Mouse (Mus musculus) stomach, embryonic 14.5 days (tissue): Measurements from ENCODE around the gene Ang5. TPM values are rescaled to one million over a fixed set of nuclear protein-coding genes. Genes with fewer than 3 reads are reported as not detected.
A peak's percentile ranks its signal among the peaks of the same experiment; 100 is the strongest.
"Not testable (repeated sequence)": the region's sequence is repeated elsewhere in the genome, so short reads cannot be mapped to it uniquely, and the experiment has no call there.

ENCODE experiments used
- ATAC-seq: fragments of 200-750 bp; cut with Nextera tagmentation; 2 replicates; pipeline ENCODE4 v1.8.0; 2017; ENCODE audit warnings: low read depth, moderate TSS enrichment; ENCODE audit not compliant: insufficient number of reproducible peaks, insufficient read depth, low FRiP score
- H3K27ac ChIP-seq: fragments of 300-500 bp; sonication (generic); 2 replicates; pipeline ENCODE4 v1.5.1; 2014; ENCODE audit warnings: mild to moderate bottlenecking, low read length, moderate library complexity, mixed read lengths
- H3K27me3 ChIP-seq: fragments of 300-500 bp; sonication (generic); 2 replicates; pipeline ENCODE4 v1.6.1; 2014; ENCODE audit warnings: low read length, control low read depth, mixed read lengths; ENCODE audit not compliant: control insufficient read depth, insufficient read depth
- H3K36me3 ChIP-seq: fragments of 300-500 bp; sonication (generic); 2 replicates; pipeline ENCODE4 v1.6.1; 2014; ENCODE audit warnings: mild to moderate bottlenecking, control low read depth, low read length, moderate library complexity, mixed read lengths; ENCODE audit not compliant: control insufficient read depth, insufficient read depth
- H3K4me1 ChIP-seq: fragments of 300-500 bp; sonication (generic); 2 replicates; pipeline ENCODE4 v1.6.1; 2014; ENCODE audit warnings: low read length, control low read depth, mixed read lengths; ENCODE audit not compliant: control insufficient read depth, insufficient read depth
- H3K4me2 ChIP-seq: fragments of 300-500 bp; sonication (generic); replicated peaks from 2 replicates; pipeline ENCODE4 v1.6.1; 2014; ENCODE audit warnings: low read depth, low read length, control low read depth
- H3K4me3 ChIP-seq: fragments of 300-500 bp; sonication (generic); 2 replicates; pipeline ENCODE4 v1.5.1; 2014; ENCODE audit warnings: low read depth, low read length, control low read depth
- H3K9ac ChIP-seq: fragments of 300-500 bp; sonication (generic); replicated peaks from 2 replicates; pipeline ENCODE4 v1.6.1; 2014; ENCODE audit warnings: low read depth, mild to moderate bottlenecking, control low read depth, low read length, moderate library complexity, mixed read lengths
- H3K9me3 ChIP-seq: fragments of 300-500 bp; sonication (generic); 2 replicates; pipeline ENCODE4 v1.6.1; 2016; ENCODE audit warnings: low read depth, low read length, control low read depth; ENCODE audit not compliant: control insufficient read depth
- WGBS: fragments of 180-500 bp; shearing (Covaris S2); extraction: QIAGEN DNeasy Blood & Tissue Kit; methylation state at CpG from one replicate; pipeline ENCODE4 v1.1.7; 2014; 5-methylcytosine and 5-hydroxymethylcytosine counted together
- polyA plus RNA-seq: library from polyadenylated mRNA; unstranded; fragments of >200 nt; fragmentation: Nextera tagmentation; extraction: Ambion mirVana; gene quantifications from 2 replicates; pipeline ENCODE4 v1.2.1, GENCODE M21; 2014

Ang5 gene
- polyA plus RNA-seq = not detected in 2 replicates

- ATAC-seq = not testable (repeated sequence)
Observed at GRCm38 (mm10) chr14:43956769-43957168, at the start of gene Ang5. Ang5 (plus strand) TSS chr14:43957069.

GRCm38 (mm10) chr14:43918214-43918613 is 38.7 kb upstream of the Ang5 start:
- H3K27ac ChIP-seq, H3K4me3 ChIP-seq, H3K9me3 ChIP-seq, H3K27me3 ChIP-seq, H3K36me3 ChIP-seq, H3K4me2 ChIP-seq, ATAC-seq, H3K4me1 ChIP-seq, H3K9ac ChIP-seq: not testable (repeated sequence)

More at GRCm38 (mm10) chr14:43956769-43957168, at the start of gene Ang5:
- H3K4me2 ChIP-seq, H3K36me3 ChIP-seq, H3K9me3 ChIP-seq, H3K4me1 ChIP-seq, H3K4me3 ChIP-seq, H3K27ac ChIP-seq, H3K9ac ChIP-seq, H3K27me3 ChIP-seq: not testable (repeated sequence)
- no CpG with 5 or more reads among the region's 2 CpGs for WGBS

GRCm38 (mm10) chr14:43923459-43923858 is 33.4 kb upstream of the Ang5 start, which contains the start of gene Ear10:
Ear10 (minus strand) TSS chr14:43923559.
- H3K4me1 ChIP-seq, H3K27ac ChIP-seq, H3K9me3 ChIP-seq, H3K36me3 ChIP-seq, H3K4me3 ChIP-seq, H3K27me3 ChIP-seq, ATAC-seq, H3K4me2 ChIP-seq, H3K9ac ChIP-seq: not testable (repeated sequence)
- WGBS = 89% methylated on average over 3 of the region's 3 CpGs

- WGBS = 9% methylated on average over 10 of the region's 10 CpGs
- ATAC-seq = peak; percentile 97
Observed at GRCm38 (mm10) chr14:43924688-43925403, 32.0 kb upstream of the Ang5 start, which contains the start of gene Gm8113. Gm8113 (plus strand) TSS chr14:43925390.

GRCm38 (mm10) chr14:43925404-43925950 is 31.4 kb upstream of the Ang5 start:
- not testable (repeated sequence) for H3K4me1 ChIP-seq, H3K27me3 ChIP-seq, H3K36me3 ChIP-seq, H3K9me3 ChIP-seq
- Histone ChIP-seq H3K27ac (peak overlapping the region; percentile 90), H3K4me3 (peak overlapping the region; percentile 37), H3K9ac (peak overlapping the region; percentile 28; the same call in 1 of the 2 replicates), H3K4me2 (peak overlapping the region; percentile 41)
- 6% methylated on average over 21 of the region's 21 CpGs for WGBS
- peak; percentile 76; the same call in 1 of the 2 replicates for ATAC-seq

More at GRCm38 (mm10) chr14:43924688-43925403, 32.0 kb upstream of the Ang5 start, which contains the start of gene Gm8113:
- Histone ChIP-seq H3K9ac (peak within 1 kb of the TSS; percentile 28; the same call in 1 of the 2 replicates), H3K4me2 (peak within 1 kb of the TSS; percentile 41), H3K27ac (peak within 1 kb of the TSS; percentile 90), H3K4me3 (peak within 1 kb of the TSS; percentile 37)
- H3K36me3 ChIP-seq, H3K9me3 ChIP-seq, H3K4me1 ChIP-seq, H3K27me3 ChIP-seq: not testable (repeated sequence)

- H3K9me3 ChIP-seq, H3K4me1 ChIP-seq, H3K36me3 ChIP-seq, ATAC-seq, H3K27ac ChIP-seq, H3K4me3 ChIP-seq, H3K9ac ChIP-seq, H3K27me3 ChIP-seq, H3K4me2 ChIP-seq: not testable (repeated sequence)
- 18% methylated on average over 8 of the region's 8 CpGs for WGBS
Observed at GRCm38 (mm10) chr14:43932991-43933390, 23.9 kb upstream of the Ang5 start.

- not testable (repeated sequence) for H3K4me2 ChIP-seq, H3K27me3 ChIP-seq, ATAC-seq, H3K9me3 ChIP-seq, H3K27ac ChIP-seq, H3K9ac ChIP-seq, H3K36me3 ChIP-seq, H3K4me1 ChIP-seq, H3K4me3 ChIP-seq
- 56% methylated on average over 5 of the region's 5 CpGs for WGBS
Observed at GRCm38 (mm10) chr14:43933399-43933798, 23.5 kb upstream of the Ang5 start.

- not testable (repeated sequence) for H3K27ac ChIP-seq, H3K9ac ChIP-seq, H3K4me3 ChIP-seq, H3K36me3 ChIP-seq, H3K9me3 ChIP-seq, ATAC-seq, H3K4me2 ChIP-seq, H3K4me1 ChIP-seq, H3K27me3 ChIP-seq
- 39% methylated on average over 2 of the region's 2 CpGs for WGBS
Observed at GRCm38 (mm10) chr14:43953382-43953781, 3.5 kb upstream of the Ang5 start.
